Mouse (Mus musculus): ENCODE measurements at regions not wholly inside any gene's neighbourhood (a gene's known extent, or its start where the extent isn't known, plus 50 kb on each side); places are given as distances from the start of the nearest gene placed in this dataset.

DNA sequence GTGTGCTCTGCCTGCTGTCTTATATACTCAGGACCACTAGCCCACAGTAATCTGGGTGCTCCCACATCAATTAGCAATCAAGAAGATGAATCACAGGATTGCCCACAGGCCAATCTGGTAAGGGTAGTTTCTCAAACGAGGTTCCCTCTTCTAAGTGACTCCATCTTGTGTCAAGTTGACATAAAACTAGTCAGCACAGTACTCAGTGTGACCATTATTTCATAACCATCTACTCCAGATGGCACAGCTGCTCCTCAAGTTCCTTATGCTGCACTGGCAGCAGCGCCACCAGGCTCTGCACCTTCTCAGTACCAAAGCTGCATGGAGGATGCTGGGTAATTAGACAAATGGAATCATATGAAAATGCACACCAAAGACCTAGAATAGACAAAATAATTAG, 175.6 kb upstream of the B3galt2 start:
- DNase-seq: no peak
- intact Hi-C loops (cut with DNase I): no loop called here

DNA sequence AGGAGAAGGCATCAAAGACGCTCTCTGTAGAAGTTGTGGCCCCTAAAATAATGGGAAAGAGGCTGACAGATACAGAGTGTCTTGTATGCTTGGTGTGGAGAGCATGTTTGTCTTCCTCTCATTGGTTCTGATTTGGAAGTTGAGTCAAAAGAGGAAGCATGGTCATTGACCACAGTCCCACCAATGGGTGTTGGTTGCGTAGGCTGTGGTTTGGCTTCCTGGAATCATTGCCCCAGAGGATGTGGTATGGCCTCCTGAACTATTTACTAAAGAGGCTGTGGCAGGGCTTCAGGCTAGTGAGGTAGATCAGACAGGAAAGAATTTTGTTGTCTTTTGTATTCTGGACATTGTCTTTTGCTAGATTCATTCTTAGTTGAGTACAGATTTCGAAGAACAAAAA, 174.4 kb upstream of the B3galt2 start:
- DNase-seq: no peak
- intact Hi-C loops (cut with DNase I): no loop called here

DNA sequence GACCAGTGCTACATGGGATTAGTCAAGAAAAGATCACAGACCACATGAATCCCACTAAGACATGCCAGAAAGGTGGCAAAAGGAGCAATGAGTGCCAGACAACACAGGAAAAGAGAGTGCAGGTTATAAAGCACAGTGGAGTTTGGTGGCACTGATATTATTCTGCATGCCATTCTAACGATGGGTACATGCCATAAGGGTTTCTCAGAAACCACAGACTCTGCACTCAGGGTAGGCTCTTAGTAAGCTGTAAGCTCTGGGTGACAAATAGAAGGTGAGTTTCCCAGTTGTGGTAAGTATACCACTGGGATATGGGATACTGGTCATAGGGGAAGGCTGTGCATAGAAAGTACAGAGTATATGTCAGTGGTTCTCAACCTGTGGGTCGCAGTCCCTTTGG, 165.1 kb upstream of the B3galt2 start:
- no peak for DNase-seq
- intact Hi-C loops (cut with DNase I): no loop called here

DNA sequence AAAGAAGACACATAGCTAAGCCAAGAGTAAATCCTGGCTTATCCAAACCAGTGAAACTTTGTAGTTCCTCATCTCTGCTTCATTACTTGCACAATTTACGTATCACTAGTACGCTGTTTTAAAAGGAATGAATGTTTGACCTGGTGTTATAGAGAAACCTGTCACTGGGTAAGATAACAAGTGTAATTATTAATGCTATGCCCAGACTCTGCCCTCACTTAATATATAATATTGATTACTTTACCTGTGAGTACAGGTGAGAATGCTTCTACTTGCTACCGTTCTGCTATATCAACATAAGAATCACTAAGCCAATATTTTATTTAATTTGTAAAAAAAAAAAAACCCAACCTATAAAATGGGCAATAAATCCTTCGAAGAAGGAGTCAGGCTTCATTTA, 157.1 kb upstream of the B3galt2 start:
- intact Hi-C loops (cut with DNase I): no loop called here
- no peak for DNase-seq

DNA sequence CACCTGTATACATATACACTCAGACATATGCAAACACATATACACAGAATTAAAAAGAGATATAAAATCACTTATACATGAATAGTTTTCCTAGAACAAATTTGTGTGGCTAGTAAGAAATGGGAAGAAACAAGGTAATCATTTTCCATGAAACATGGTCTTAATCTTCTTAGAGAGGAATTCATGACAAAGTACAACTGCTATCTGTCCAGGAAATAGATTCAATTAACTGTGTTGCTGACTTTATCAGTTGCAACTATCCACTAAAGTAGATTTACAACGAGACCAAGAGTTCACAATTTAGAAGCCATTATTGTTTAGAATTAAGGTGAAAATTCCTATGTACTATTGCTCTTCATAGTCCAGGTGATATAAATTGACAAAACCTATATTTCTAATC, 155.5 kb upstream of the B3galt2 start:
- no peak for DNase-seq
- intact Hi-C loops (cut with DNase I): no loop called here

DNA sequence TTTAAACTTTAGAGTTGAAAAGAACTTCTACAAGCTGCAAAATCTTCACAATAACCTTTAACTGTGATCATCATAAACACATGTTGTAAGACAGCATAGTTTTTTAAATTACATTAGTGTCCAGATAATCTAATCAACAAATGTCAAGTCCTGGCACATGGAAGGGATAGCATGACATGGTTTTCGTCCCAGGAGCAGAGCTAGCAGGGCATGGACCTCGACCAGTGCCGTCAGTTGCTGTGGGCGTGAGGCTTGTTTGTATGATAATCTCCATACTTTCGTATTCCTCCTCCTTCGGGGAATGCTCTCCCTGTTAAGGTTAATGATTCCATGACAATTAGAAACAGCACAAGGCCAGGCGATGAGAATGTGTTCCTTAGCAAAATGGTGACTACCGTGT, 143.4 kb upstream of the B3galt2 start:
- no peak for DNase-seq
- intact Hi-C loops (cut with DNase I): no loop called here

DNA sequence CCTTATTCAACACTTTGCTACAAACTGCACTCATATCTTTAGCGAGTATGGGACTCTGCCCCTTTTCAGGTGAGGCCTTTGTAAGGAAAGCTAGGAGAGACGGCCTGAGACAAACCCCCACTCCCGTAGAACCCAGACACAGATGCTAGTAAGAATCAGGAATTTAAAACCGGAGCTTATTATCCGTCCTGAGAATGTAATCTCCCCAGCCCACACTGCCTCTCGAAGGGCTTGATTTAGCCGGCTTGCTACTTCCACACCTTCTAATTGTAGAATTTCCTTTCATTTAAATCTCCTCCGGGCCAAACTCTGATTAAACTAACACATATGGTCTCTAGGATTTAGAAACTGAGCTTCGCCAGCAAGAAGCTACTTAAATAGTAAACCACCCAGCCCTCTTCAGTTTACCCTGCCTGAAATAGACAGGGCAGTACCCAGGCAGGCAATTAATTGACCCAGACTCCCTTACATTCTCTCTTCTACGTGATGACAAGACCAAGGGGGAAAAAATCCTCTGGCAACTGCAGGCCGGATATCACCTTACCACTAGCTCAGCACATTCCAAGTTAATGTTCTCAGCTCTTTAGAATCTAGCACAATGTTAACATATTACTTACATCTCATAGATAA, 136.9 kb upstream of the B3galt2 start:
- no peak for DNase-seq
- intact Hi-C loops (cut with DNase I): no loop called here

DNA sequence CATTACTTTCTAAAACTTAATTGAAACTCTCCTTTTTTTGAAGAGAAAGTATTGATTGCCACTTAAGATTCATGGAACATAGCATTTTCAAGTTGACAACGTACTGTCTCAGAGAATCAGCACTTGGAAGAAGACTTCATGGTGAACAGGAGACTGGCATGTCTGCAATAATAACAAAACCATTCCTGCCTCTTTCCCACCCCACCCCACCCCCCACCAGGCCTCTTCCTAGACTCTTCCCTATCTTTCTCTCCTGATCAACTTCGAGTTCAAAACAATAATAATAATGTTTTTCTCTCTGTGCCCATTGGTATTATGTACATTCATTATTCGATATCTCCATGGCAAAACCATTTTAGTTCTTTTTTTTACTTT, 136.4 kb upstream of the B3galt2 start:
- no peak for DNase-seq
- intact Hi-C loops (cut with DNase I): no loop called here

DNA sequence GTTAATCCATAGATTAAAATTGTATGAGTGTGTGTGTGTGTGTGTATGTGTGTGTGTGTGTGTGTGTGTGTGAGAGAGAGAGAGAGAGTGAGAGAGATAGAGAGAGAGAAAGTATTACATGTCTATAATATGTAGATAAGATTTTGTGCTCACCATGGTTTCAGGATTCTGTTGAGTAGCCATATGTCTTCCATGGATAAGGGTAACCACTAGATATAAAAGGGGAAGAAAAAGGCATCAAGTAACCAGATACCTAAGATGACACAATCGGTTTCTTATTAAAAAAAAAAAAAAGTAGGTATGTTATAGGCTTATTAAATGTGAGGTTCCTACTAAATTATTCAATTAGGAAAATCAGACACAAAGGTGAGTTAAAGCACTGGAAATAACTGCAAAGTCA, 135.1 kb upstream of the B3galt2 start:
- DNase-seq: no peak
- intact Hi-C loops (cut with DNase I): no loop called here

DNA sequence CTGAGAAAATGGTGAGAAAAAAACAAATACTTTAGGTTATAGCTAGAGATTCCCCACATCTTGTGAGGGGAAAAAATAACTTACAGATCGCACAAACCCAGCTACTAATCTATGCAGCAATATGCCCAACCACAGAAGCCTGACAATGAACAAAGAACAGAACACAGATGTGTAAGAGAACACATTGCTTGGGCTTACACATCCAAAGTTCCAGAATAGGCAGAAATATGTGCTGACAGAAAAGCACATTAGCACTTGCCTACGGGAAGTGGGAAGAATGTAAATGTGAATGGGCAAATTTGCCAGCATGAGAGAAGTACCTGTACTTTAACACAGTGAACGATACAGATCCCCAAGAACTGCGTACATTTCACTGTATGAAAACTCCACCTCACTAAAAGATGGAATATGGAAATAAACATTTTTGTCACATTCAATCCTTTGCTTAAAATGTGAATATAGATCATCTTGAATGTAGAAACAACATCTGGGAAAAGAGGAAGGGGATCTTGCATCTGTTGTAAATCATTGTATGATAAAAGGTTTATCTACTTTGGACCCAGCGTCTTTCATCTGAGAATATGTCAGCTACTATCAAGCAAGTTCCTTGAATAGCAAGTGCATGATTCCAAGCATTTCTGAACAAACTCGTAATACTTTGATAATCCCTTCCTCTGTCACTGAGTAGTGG, 116.5 kb upstream of the B3galt2 start:
- no peak for DNase-seq
- intact Hi-C loops (cut with DNase I): no loop called here

DNA sequence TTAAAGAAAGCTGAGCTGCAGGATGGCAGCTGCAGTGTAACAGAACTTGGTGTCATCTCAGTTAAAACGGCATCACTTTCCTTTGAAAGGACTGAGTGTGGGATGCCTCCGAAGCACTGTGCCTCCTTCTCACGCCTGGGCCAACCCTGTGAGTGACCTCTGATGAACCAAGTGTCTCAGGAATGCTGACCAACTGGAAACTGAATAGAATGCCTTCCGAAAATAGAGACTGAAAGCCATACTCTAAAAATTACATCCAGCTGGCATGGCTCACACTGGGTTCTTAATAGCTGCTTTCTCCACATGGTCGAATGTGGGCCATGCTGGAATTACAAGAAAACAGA, 116.0 kb upstream of the B3galt2 start:
- DNase-seq: peak; percentile 2 to 19

DNA sequence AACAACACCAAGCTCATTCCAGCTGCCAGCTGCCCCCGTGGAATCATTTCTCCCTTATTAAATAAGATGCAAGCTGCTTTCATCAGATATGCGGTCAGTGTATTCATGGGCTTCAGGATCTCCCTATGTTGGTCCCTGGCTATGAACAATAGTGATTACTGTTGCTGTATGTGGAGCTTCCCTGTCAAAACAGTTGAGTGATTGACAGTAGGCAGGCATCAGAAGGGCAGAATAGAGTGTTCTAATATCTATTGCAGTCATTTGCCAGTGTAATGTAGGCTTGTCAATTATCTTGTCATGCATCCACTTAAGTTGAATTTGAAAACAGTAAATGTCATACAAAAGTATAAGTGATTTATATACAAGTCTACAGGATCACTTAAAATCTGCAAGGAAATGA, 100.2 kb upstream of the B3galt2 start:
- intact Hi-C loops (cut with DNase I): no loop called here
- DNase-seq: no peak

More for the DNA sequence above, 116.0 kb upstream of the B3galt2 start:
- intact Hi-C loops (cut with DNase I): no loop called here

DNA sequence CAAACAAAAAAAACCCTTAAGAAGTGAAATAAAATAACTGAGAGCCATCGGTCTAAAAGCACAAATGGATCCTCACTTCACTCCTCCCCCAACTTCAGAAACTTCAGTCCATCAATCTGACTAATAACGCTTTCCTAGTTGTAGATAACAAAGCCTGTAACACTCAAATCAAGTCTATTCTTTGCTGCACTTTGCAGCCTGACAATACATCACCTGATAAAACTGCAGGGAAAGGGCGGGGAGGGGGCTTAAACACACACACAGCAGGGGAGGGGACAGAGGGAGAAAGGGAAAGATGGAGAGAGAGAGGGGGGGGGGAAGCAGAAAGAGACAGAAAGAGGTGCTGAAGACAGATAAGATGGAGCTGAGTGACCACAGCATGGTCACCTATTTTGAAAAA, 99.8 kb upstream of the B3galt2 start:
- intact Hi-C loops (cut with DNase I): no loop called here
- DNase-seq: no peak
